Mouse (Mus musculus): Measurements from ENCODE around the gene Efcab7.

Efcab7 gene

DNA sequence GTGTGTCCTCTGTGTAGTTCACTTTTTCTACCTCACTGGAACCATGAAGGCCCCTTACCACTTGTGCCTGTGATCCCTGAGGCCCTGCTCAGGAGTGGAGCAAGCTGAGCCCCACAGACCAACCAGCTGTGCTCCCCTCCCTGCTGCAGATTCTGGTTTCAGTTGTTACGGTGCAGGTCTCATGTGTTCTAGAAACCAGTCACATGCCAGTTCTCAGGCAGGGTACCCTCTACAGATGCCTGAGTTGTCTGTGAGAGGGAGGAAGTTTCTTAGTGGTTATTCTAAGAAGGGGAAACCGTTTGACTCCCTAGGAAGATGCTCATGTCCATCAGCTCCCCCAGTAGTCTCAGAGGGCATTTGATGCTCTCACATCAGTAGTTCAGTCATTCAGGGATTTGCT lies 115.6 kb downstream of the Efcab7 start:
- DNase-seq (ENCODE audit: low spot score), result no peak

- DNase-seq (ENCODE audit: low spot score), result no peak
These were observed 116.0 kb downstream of the Efcab7 start for GRCm38 (mm10) chr4:99945011-99945410.

- no peak for DNase-seq (ENCODE audit: low spot score)
These were observed 117.5 kb downstream of the Efcab7 start for GRCm38 (mm10) chr4:99946516-99946915.

DNA sequence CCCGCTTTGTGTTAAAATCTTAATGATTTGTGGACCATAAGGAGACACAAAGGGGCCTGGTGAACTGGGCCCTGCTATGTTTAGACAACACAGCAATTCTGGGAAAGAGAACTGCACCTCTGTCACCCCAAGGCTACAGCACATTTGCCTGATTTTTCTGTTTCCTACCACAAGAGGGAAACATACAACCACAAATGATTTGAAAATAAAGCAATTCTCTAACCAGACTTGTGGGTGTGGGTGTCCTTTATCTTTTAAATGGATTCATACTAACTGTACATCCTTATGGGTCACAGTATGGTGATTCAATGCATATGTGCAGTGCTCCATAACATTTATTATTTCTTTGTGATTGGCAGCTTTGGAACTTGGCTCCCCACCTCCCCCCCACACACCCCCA lies 118.2 kb downstream of the Efcab7 start:
- peak; percentile 35 for DNase-seq (ENCODE audit: low spot score)

DNA sequence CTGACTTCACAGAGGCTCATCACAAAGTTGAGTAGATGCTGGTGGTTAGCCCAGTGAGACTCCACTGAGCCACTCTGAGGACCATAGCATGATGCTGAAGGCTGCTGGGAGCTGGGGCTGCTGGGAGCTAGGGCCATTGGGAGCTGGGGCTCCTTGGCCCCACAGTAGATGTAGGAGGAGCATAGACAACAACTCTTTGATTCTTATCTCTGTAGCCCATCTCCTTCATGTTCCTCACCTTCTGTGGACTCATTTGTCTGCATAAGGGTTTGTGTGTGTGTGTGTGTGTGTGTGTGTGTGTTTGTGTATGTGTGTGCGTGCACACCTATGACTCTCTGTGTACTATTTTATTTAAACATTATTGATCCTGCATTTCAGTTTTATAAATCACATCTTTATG lies 118.9 kb downstream of the Efcab7 start:
- no peak for DNase-seq (ENCODE audit: low spot score)

DNA sequence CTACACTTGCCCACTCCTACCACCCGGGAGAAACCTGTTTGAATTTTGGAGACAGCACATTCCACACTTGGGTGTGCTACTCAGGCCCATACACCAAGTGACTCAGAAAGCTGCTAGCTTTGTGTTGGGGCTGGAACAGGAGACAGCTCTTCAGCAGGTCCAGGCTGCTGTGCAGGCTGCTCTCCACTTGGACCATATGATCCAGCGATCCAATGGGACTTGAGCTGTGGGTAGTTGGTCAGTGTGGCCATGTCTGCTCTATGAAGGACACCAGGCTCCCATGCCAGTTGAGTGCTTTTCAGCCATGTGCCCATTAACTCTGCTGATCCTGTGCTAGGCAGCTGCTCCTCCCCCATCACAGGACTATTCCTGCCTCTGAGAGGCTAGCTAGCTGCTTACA lies 124.9 kb downstream of the Efcab7 start:
- no peak for DNase-seq (ENCODE audit: low spot score)

DNA sequence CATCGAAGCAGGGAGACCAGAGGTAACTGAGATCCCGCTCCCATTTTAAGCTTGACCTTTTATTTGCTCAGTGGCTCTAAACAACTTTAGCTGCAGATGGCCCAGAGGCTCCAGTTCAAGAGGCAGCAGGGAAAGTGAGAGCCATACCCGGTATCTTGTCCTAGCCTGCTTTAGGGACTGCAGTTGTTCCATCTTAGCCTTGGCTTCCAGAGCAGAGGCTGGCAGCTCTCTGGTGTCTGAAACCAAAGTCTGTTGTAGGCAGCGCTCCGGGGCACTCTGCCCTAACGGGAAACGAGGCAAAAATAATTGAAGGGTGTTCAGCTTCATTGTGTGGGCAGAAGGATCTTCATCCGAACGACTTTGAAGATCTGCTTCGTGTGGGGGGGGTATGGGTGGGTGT lies 126.4 kb downstream of the Efcab7 start:
- no peak for DNase-seq (ENCODE audit: low spot score)

DNA sequence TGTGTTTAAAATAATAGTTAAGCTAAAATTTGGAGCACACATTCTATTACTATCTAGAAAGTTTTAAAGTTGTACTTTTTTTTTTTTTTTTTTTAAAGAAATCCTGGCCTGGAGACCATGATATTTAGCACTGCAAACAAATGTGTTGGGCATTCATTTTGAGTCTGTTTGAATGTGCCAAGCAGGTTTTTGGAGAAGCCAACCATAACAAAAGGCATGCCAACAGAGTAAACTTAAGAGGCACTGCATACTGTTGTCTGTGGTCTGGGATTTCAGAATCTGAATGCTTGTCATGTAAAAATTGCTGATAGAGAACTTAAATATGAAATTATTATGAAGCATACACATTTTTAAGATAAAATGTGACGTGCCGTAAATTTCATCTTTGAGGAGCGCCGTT lies 128.2 kb downstream of the Efcab7 start:
- DNase-seq (ENCODE audit: low spot score), result no peak

DNA sequence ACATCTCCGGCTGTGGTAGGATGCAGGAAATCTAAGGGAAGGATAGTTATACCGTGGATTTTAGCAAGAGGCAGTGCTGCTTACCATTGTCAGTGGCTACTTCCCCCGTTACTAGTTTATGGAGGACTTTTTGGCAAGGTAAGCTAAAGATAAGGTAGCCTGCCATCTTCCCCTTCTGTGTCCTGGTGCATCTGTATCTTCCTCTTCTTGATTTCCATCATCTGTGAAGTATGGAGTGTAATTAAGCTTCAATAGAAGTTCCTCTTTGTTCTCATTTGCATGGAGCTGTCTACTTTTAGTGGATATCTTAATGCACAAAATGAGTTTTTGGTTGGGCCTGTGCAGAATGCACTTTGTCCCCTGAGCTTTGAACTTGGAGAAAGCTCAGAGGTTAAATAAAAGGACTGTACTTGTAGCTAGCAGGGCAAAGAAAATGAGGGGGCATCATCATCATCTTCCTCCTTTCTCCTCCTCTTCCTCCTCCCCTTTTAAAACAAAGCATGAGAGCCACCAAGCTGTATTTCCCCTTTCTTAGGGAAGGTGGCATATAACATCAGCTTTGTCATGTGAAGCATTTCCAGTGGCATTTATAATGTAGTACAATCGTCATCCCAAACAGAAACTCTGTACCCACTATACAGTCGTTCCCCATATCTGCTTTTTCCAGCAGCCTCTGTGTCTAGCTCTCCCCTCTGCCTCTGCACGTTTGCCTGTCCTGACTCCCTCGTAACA lies 129.3 kb downstream of the Efcab7 start:
- DNase-seq (ENCODE audit: low spot score), result no peak

- no peak for DNase-seq (ENCODE audit: low spot score)
These were observed 130.3 kb downstream of the Efcab7 start for GRCm38 (mm10) chr4:99959308-99959707.

Data from embryo, embryonic 10 days (tissue).